Mouse (Mus musculus) spleen, adult 2 months (tissue): Measurements from ENCODE around the gene Grid2ip. TPM values are rescaled to one million over a fixed set of nuclear protein-coding genes. Genes with fewer than 3 reads are reported as not detected.
A peak's percentile ranks its signal among the peaks of the same experiment; 100 is the strongest.
"Not testable (repeated sequence)": the region's sequence is repeated elsewhere in the genome, so short reads cannot be mapped to it uniquely, and the experiment has no call there.

Experiments
- DNase-seq, 2 experiments: peaks; one replicate each; pipeline versions ENCODE4 v3.0.0 to v3.0.0-alpha.2; 2012 to 2021; ENCODE audit warnings: low spot score in 2 of 2, low read depth in 1 of 2
- H3K27ac ChIP-seq: fragments of 200-500 bp; 2 replicates; pipeline ENCODE4 v1.5.1; 2012; ENCODE audit warnings: low read length, inconsistent platforms; ENCODE audit not compliant: insufficient read depth
- H3K27me3 ChIP-seq: fragments of 200-500 bp; 2 replicates; pipeline ENCODE4 v1.6.1; 2012; ENCODE audit warnings: mild to moderate bottlenecking, moderate library complexity, low read length, inconsistent platforms; ENCODE audit not compliant: control insufficient read depth, insufficient read depth
- H3K36me3 ChIP-seq: fragments of 200-500 bp; 2 replicates; pipeline ENCODE4 v1.6.1; 2012; ENCODE audit warnings: mild to moderate bottlenecking, low read length, inconsistent platforms; ENCODE audit not compliant: control insufficient read depth, insufficient read depth
- H3K4me1 ChIP-seq: fragments of 200-500 bp; 2 replicates; pipeline ENCODE4 v1.6.1; 2011; ENCODE audit warnings: inconsistent platforms; ENCODE audit not compliant: control insufficient read depth, insufficient read depth, insufficient read length
- H3K4me3 ChIP-seq: fragments of 200-500 bp; 2 replicates; pipeline ENCODE4 v1.5.1; 2011; ENCODE audit warnings: mild to moderate bottlenecking, inconsistent platforms; ENCODE audit not compliant: insufficient read depth, insufficient read length; ENCODE audit errors: extremely low read depth
- CTCF ChIP-seq: fragments of 200-500 bp; IDR thresholded peaks from 2 replicates; pipeline ENCODE4 v1.5.1; 2011; ENCODE audit warnings: mild to moderate bottlenecking, inconsistent platforms; ENCODE audit not compliant: insufficient read depth, insufficient read length, insufficient replicate concordance; ENCODE audit errors: extremely low read depth
- POLR2A ChIP-seq: fragments of 200-500 bp; IDR thresholded peaks from 2 replicates; pipeline ENCODE4 v1.6.1; 2011; ENCODE audit warnings: low read depth, low read length, inconsistent platforms
- WGBS: fragments of 180-500 bp; shearing (Covaris S2); methylation state at CpG from one replicate; pipeline ENCODE4 v1.1.7; 2018; 5-methylcytosine and 5-hydroxymethylcytosine counted together
- polyA plus RNA-seq: library from polyadenylated mRNA; depleted of rRNA; stranded (reverse); fragments of >200 nt; gene quantifications from 2 replicates; pipeline ENCODE4 v1.2.3, GENCODE M21; 2012

The Grid2ip gene
- polyA plus RNA-seq, 1 experiment, result not detected

DNA sequence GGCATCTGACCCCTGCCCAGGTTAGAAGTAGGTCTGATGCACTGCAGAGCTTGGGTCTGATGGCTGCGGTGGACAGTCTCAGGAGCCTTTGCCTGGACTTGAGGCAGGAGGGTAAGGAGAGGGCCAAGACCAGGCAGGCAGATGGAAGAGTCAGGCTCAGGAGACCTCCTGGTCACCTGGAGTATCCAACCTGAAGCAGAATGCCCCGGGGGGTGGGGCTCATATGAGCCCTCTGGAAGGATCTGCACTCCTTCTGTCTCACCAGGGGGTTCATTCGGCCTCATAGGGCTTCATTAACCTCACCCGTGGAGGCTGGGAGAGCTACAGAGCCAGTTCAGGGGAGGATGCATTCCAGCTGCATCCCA is 14.0 kb downstream of the Grid2ip start:
- TF ChIP-seq POLR2A, result no peak
- TF ChIP-seq CTCF, result no peak
- no peak overlapping the region for H3K4me3 ChIP-seq
- H3K4me1 ChIP-seq, result no peaks in the 10 kb centered on the region
- peaks cover 3% of the 10 kb centered on the region; the same call in 1 of the 2 replicates for H3K27me3 ChIP-seq
- DNase-seq, result no peak
- no peaks in the 10 kb centered on the region for H3K36me3 ChIP-seq
- no peak overlapping the region for H3K27ac ChIP-seq
- WGBS, result 55% methylated on average over 4 of the region's 4 CpGs

DNA sequence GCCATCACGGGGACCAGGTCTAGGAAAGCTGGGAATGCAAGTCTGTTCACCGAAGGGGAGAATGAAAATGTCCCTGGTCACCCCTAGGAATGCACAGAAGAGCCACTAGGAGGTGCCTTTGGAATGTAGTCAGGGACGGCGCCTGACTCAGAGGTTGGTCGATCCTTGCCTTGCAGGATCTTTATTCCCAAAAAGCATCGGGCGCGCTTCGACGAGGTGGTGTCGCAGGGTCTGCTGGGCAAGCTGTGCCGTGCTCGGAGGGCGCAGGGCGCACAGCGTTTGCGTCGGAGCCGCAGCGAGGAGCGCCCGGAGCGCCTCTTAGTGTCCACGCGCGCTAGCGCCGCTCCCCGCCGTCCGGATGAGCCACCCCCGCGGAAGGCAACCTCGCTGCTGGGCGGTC is 15.7 kb downstream of the Grid2ip start:
- Histone ChIP-seq H3K4me1 (no peaks in the 10 kb centered on the region), H3K27ac (no peak overlapping the region), H3K4me3 (no peak overlapping the region), H3K36me3 (no peaks in the 10 kb centered on the region), H3K27me3 (peaks cover 3% of the 10 kb centered on the region; the same call in 1 of the 2 replicates)
- TF ChIP-seq POLR2A (no peak), CTCF (no peak)
- no peak for DNase-seq
- 3% methylated on average over 35 of the region's 35 CpGs for WGBS

DNA sequence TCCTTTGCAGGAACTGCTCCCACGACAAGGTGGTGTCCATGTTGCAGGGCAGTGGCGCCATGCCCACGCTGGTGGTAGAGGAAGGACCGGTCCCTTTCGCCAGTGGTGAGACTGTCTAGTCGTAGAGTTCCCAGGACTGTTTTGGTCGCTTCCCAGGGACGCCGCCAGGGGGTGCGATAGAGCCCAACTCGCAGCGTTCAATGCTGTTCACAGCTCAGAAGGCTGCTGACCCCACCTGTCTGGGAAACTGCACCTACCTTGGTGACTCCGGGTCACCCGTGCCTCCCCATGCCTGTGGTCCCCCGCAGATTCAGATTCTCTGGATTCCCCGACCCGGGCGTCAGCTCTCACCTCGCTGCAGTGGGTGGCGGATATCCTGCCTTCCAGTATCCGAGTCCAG is 18.1 kb downstream of the Grid2ip start:
- H3K4me3 ChIP-seq, result no peak overlapping the region

DNA sequence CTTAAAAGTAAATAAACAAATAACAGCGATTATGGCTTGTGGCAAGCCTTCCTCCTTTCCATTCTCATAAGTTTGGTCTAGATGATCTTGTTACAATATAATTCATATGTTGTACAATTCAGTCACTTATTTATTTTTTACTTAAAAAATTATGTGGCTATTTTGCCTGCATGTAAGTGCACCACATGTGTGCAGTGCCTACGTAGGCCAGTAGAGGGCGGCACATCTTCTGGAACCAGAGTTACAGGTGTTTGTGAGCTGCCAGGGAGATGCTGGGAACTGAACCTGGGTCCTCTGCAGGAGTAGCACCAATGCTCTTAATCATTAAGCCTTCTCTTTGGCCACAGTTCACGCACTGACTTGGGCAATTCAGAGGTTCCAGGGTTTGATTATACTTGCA is 19.0 kb downstream of the Grid2ip start:
- no peak for DNase-seq
- no peaks in the 10 kb centered on the region for H3K27me3 ChIP-seq
- no peak overlapping the region for H3K4me3 ChIP-seq
- H3K36me3 ChIP-seq, result no peaks in the 10 kb centered on the region
- TF ChIP-seq POLR2A, result no peak
- TF ChIP-seq CTCF, result no peak
- WGBS, result 86% methylated on average over 4 of the region's 4 CpGs
- no peaks in the 10 kb centered on the region for H3K4me1 ChIP-seq
- H3K27ac ChIP-seq, result no peak overlapping the region

More for the DNA sequence above, 18.1 kb downstream of the Grid2ip start:
- WGBS, result 13% methylated on average over 21 of the region's 21 CpGs
- TF ChIP-seq POLR2A (no peak), CTCF (peak; percentile 69; the same call in 1 of the 2 replicates)
- DNase-seq, result peak in 1 of 2 experiments; percentile 39
- Histone ChIP-seq H3K27me3 (no peaks in the 10 kb centered on the region), H3K27ac (no peak overlapping the region), H3K36me3 (no peaks in the 10 kb centered on the region), H3K4me1 (no peaks in the 10 kb centered on the region)

DNA sequence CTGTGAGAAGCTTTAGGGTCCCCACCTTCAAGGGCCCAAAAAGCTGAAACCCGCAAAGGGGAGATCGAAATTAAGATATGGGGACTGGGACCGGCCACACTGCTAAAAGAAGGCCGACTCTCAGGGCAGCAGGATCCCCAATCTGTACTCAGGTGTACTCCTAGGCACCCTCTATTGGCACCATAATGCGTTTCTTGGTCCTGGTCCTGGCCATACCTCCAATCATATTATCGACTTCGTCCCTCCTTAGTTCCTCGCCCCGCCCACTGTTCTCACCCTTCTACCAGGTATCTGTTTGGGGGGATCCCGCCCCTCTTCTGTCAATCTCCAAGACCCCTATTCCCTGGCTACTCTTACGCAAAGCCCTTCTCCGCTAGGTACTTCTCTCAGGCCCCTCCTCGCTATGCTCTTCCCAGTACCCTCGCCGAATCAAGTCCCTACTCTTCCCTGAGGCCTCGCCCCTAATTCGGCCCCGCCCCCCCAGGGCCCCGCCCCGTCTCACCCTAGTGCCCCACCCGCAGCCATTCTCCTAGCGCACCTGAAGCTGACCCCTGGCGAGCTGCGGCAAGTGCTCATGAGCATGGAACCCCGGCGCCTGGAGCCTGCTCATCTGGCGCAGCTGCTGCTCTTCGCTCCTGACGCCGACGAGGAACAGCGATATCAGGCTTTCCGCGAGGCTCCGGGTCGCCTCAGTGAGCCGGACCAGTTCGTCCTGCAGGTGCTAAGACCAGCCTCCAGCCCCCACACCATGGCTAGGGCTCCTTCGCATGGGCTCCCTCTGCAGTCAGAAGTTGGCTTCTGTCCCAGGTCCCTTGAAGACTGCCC is 29.9 kb downstream of the Grid2ip start:
- 0 out of 2 replicates have a peak, but pooled peaks cover 5% of the 10 kb centered on the region for H3K4me1 ChIP-seq
- DNase-seq, result no peak
- H3K27me3 ChIP-seq, result peaks cover 2% of the 10 kb centered on the region; the same call in 1 of the 2 replicates
- no peak overlapping the region for H3K27ac ChIP-seq
- H3K36me3 ChIP-seq, result no peaks in the 10 kb centered on the region
- no peak for TF ChIP-seq POLR2A
- no peak for TF ChIP-seq CTCF
- WGBS, result 11% methylated on average over 39 of the region's 39 CpGs
- H3K4me3 ChIP-seq, result peak overlapping the region; percentile 36; the same call in 1 of the 2 replicates

DNA sequence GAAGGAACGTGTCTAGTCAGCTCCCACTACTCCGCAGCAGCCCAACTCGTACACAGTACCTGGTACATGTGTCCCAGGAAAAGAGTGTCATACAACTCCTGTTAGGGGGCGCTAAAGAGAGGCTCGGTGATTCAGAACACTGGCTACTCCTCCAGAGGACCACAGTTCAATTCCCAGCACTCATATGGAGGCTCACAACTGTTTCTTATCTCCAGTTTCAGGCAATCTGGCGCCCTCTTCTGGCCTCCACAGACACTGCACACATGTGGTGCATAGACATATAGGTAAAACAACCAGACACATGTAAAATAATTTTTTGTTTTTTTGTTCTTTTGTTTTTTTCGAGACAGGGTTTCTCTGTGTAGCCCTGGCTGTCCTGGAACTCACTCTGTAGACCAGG is 37.0 kb downstream of the Grid2ip start:
- H3K27ac ChIP-seq, result no peak overlapping the region
- no peaks in the 10 kb centered on the region for H3K36me3 ChIP-seq
- 83% methylated on average over 7 of the region's 7 CpGs for WGBS
- no peak for DNase-seq
- H3K4me1 ChIP-seq, result no peaks in the 10 kb centered on the region
- TF ChIP-seq POLR2A, result no peak
- TF ChIP-seq CTCF, result no peak
- no peaks in the 10 kb centered on the region for H3K27me3 ChIP-seq
- no peak overlapping the region for H3K4me3 ChIP-seq

DNA sequence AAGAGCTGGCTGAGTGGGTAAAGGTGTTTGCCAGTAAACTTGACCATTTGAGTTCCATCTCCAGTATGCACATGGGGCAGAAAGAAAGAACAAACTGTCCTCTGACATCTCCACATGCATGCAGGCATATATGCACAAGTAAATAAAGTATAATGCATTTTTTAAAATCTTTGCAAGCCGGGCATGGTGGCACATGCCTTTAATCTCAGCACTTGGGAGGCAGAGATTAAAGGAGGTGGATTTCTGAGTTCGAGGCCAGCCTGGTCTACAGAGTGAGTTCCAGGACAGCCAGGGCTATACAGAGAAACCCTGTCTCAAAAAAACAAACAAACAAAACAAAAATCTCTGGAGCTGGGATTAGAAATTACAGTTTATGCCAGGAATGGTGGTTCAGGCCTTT is 37.8 kb downstream of the Grid2ip start:
- not testable (repeated sequence) for H3K27me3 ChIP-seq, H3K27ac ChIP-seq, H3K4me3 ChIP-seq, DNase-seq, H3K36me3 ChIP-seq, H3K4me1 ChIP-seq
- 95% methylated on average over 2 of the region's 2 CpGs for WGBS
